In the genomic region with DNA sequence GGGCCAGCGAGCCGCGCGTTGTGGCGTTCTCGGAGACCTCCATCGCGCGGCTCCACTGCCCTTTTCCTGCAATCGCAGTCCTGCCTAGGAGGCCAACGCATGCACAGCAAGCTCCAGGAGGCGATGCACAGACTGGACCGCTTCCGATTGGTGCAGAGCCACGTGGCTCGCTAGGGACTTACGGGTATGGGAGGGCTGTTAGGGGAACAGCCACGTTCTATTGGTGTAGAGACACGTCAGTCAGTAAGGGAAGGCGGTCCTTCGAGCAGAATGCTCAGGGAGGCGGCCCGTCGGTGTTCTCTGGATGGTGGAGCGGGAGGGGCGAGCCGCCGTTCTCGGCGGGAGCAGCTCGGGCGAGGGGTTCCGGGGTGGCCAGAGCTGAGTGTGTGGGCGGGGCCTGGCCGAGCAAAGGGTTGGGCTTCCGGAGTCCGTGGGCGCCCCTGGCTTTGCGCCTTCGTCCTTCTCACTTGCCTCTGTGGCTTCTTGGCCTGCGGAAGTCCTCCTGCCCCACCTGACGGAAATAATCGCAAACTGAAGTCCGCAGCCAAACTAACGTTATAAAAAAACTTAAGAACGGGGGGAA, we compare ENCODE assay signal across 8 mouse cellular contexts. TPM values are rescaled to one million over a fixed set of nuclear protein-coding genes. Genes with fewer than 3 reads are reported as not detected.
DNase-seq lines count a peak whose midpoint lies in the region; ATAC-seq lines count a peak whose summit lies in the region.

B3gntl1 (minus strand) TSS at position 164 of the 583 bp plus-strand sequence.

- intact Hi-C loops in gastrocnemius, postnatal 14 days (cut with DNase I; ENCODE audit: low total_unique reads), result no loop called here
- intact Hi-C loops in left cerebral cortex, postnatal 10 days (cut with DNase I), result no loop called here

- peak; percentile 100 for ATAC-seq in inflammation-experienced regulatory T-cells, adult 6 months
- ATAC-seq in megakaryocyte-erythroid progenitor cell, adult 5-6 weeks (replicated peaks; ENCODE audit: low FRiP score, low TSS enrichment, poor library complexity, severe bottlenecking), result peak; percentile 99

- DNase-seq in adrenal gland, adult (ENCODE audit: inconsistent age in 2 of 2, low spot score in 1 of 2), result peak; percentile 100
- peak; percentile 99 for DNase-seq in embryo, embryonic 10.5 days (ENCODE audit: low spot score)
- DNase-seq in gastrocnemius, postnatal 14 days, result peak; percentile 99
- peak; percentile 98 to 100 for DNase-seq in left cerebral cortex, postnatal 10 days (ENCODE audit: extremely low spot score in 1 of 2, low spot score in 2 of 2)
- DNase-seq in right cerebral cortex, postnatal 25 days, result peak; percentile 100
- peak; percentile 99 for DNase-seq in urinary bladder, postnatal 4 days (ENCODE audit: low spot score in 2 of 2)

RNA-seq across cellular contexts. Expression of gene B3gntl1, which starts in this region (rescaled TPM):
- total RNA-seq in gastrocnemius, postnatal 14 days (2021), result 1 to 10 TPM; 2.3 to 2.8 TPM
- 10 to 100 TPM in 2 of 3 experiments, 1 to 10 TPM in 1; 6.4 to 12.1 (median 10.7) TPM for polyA plus RNA-seq in inflammation-experienced regulatory T-cells, adult 6 months (2017; shearing (Covaris generic))
- 1 to 10 TPM; 6.9 to 7.0 TPM for total RNA-seq in left cerebral cortex, postnatal 10 days (2021)
- total RNA-seq in megakaryocyte-erythroid progenitor cell, adult 5-6 weeks (2014; fragmentation: Nextera tagmentation), result 7.4 and 11.1 TPM in 2 replicates
- 8.2 and 8.8 TPM in 2 replicates for total RNA-seq in megakaryocyte-erythroid progenitor cell, adult 5-6 weeks (2017)

Comparison
In these comparisons a context has a peak if more than half of its experiments do, and no peak if none do; other contexts are left out.
1. Peak in every context shown above with its lines: DNase-seq and ATAC-seq.